Mouse (Mus musculus) adrenal gland, postnatal 36 days (tissue): ENCODE measurements around the gene Ptpn1. TPM values are rescaled to one million over a fixed set of nuclear protein-coding genes. Genes with fewer than 3 reads are reported as not detected.
A peak's percentile ranks its signal among the peaks of the same experiment; 100 is the strongest.

Experiments used
- DNase-seq, 2 experiments: peaks; one replicate each; pipeline ENCODE4 v3.0.0; 2021; ENCODE audit warnings: mixed read lengths in 1 of 2
- total RNA-seq, 2 experiments: library from RNA; stranded (reverse); gene quantifications; 2 replicates each; pipeline ENCODE4 v1.2.3; 2021

The Ptpn1 gene
- total RNA-seq, 2 experiments from 2014 or later, result 57.2 to 65.2 TPM

DNA sequence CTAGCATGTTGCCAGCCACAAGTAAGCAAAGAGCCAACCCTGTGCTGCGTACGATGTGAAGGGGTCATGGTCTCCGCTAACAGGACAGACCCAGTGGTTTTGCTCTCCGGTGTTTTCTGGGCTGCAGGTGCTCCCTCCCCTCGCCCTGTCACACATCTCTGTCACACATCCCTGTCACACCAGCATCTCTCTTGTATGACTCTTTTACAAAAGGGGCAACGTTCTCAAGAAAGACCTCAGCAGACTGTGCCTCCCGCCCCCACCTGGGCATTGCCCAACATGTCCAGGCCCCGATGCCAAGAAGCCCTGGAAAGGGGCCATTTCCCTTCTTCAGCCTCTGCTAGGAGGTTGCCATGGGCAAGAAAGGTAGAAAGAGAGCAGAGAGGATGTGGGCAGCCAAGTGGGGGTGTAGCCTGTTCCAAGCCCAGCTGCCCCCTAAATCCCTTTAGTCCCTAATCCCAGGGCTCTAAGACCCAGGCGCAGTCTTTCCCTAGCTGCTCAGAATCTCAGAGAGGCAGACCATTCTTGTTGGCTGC, 10.8 kb upstream of the Ptpn1 start:
- DNase-seq, result peak in 1 of 2 experiments; percentile 38

DNA sequence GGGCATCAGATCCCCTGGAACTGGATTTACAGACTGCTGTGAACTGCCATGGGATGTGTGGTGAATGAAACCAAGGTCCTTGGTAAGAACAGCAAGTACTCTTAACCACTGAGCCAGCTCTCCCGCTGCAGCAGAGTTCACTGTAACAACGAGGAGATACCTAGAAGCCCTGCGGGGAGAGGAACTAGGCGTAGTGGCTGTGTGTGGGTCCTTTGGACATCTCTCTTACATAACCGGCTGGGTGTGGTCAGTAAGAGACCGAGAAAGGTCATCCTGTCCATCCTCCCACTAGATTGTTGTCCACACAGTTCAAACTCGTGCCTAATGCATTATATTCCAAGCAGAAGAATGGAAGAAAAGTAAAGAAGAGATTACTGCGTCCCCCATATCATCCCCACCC, 10.0 kb upstream of the Ptpn1 start:
- no peak for DNase-seq

DNA sequence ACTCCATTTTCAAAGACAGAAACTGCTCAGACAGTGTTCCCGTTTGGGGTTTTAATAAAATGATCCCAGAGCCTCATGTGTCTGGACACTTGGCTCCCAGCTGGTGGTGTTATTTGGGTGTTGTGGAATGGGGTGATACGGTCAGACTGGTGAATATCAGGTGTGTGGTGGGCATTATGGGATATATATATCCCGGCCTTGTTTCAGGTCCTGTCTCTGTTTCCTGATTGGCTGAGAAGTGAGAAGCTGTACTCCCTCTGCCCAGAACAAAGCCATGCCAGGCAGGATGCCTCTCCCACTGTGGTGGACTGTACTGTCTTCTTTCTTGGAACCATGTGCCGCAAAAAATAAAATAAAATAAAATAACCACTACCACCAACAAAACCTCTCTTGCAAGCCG, 7.8 kb upstream of the Ptpn1 start:
- DNase-seq, result no peak

GRCm38 (mm10) chr2:167924803-167925604, 6.9 kb upstream of the Ptpn1 start:
- DNase-seq, result peak; percentile 85 to 92

DNA sequence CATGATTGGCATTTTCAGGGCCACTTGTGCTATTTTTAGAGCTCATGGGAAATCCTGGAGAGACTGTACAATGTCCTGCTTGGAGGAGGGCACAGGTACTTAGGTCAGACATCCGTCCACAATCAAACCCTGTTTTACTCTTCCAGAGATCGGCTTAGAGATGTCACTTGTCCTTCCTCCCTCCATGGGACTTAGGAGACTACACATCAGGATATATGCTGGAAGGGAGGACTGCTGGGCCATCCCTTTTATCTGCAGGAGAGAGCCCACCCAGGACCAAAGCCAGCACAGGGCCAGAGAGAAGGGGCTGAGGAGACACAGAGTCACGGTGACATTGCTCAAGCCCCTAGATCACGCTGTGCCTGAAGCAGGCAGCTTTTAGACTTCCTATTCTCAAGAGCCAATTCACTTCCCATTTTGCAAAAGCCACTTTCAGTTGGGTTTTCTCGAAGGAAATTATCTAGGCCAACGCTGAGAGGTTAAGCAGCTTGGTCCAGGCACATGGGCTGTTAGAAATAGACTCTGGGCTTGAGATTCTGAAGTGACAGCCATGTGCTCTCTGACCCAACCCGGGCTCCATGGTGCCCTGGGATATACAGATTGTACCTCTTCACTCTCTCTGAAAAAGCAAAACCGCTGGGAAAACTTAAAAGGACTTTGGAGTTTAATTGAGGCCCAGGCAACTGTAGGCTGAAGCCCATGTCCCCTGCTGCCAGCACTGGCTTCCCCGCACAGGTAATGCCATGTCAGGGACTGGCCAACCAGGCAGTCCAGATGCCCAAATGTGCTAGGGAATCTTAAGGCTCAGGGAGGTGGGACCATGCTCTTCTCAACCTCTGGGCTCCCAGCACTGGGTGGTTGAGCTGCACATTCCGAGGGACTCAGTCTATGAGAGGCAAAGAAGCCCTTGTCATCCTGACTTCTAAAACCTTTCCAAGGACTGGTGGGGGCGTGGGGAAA, 5.7 kb upstream of the Ptpn1 start:
- DNase-seq, result no peak

- no peak for DNase-seq
Measured at GRCm38 (mm10) chr2:167928002-167928526, 3.8 kb upstream of the Ptpn1 start.

DNA sequence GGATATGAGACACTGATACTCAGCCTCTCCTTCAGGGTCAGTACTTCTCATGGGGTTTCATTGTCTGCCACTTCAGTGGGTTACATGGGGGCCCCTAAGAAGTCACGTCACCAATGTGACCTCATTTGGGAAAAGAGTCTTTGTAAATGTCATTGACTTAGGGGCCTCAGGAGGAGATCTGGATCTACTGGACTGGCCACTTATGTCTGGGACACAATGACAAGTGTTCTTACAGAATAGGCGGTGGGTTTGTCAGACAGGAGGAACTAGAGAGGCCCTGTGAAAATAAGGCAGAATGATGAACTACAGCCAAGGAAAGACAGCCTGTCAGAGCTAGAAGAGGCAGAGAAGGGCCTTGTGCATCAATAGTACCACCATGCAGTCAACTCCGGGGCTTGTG, 2.9 kb upstream of the Ptpn1 start:
- DNase-seq, result no peak

- no peak for DNase-seq
Measured at GRCm38 (mm10) chr2:167930975-167931374, 882 bp upstream of the Ptpn1 start.

GRCm38 (mm10) chr2:167932727-167933231, 922 bp downstream of the Ptpn1 start:
- no peak for DNase-seq

GRCm38 (mm10) chr2:167933397-167933796, 1.5 kb downstream of the Ptpn1 start:
- DNase-seq, result no peak

DNA sequence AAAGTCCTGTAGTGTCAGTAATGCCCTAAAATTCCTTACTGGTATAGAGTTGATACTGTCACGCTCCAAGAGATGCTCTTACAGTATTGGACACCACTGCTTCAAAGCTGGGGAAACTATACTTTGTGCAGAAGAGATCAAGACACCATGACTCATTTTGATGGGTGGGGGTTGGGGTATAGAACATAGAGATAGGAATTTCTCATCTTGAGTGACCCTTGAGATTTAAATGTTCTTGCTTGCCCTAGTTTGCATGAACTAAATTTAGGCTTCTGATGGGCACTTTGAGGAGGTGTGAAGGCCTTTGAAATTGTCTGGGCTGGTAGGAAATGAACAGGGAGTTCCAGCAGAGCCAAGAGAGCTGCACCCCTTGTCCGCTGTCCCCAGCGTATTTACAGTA, 4.1 kb downstream of the Ptpn1 start:
- no peak for DNase-seq

GRCm38 (mm10) chr2:167938786-167939185, 6.9 kb downstream of the Ptpn1 start:
- DNase-seq, result no peak

DNA sequence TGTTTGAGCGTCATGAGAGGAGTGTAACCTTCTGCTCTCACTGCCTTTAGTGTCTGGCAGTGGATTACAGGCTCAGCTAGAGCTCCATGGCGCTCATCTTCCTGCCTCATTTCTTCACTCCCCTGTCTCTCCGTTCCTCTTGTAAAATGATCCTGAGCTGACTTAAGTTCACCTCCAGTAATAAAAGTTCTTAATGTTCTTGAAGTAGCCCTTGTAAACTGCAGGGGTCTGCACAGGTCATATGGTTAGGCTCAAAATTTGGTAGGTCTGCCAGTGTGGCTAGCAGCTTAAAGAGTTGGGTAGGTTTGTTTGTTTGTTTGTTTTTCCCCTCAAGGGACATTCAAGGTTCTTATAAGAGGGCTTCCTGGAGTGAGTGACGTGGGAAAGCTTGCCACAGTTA, 7.3 kb downstream of the Ptpn1 start:
- no peak for DNase-seq

DNA sequence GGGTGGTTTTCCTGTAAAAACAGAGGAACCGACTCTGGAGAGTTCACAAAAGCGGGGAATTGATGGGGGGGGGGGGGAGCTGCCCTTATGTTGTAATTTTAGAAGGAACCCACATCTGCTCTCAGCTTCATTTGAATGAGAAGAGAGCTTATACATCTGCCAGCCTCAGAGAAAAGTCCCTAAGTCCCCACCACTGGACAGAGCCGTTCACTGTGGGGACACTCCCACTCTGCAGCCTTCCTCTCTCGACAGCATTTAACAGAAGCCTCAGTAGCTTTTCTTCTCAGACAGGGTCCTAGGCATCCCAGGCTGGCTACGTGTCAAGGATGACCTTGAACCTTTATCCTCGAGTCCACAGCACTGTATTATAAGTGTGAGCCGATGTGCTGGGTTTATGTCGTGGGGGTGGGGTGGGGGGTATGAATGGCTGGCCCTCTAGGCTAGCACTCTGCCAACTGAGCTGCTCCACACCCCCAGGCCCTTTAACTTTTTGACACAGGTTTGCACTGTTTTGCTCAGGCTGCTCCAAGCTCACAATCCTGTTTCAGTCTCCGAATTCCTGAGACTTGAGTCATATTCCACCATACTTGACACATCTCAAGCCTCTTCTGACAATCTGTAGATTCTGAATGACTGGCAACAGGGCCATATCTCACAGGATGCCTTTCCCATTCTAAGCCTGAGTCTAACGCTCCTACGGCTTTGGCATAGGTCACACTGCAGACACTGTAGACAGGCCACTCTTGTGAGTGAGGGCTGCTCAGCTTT, 8.0 kb downstream of the Ptpn1 start:
- DNase-seq, result no peak

DNA sequence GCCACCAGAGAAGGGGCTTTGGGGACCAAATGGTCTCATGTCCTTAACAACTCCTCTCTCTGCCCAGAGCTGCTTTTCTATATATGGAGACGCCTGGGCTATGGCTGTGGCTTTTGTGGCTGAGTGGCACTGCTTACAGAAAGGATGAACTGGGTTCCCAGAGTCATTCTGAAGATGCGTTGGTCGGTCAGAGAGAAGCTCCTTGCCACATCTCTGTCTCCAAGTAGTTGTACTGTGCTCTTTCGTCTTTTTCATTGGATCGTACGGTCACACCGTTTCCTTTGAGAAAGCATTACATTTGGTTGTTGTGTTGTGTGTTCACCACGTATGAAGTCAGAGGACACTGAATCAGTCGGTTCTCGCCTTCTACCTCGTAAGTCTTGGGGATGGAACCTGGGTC, 8.8 kb downstream of the Ptpn1 start:
- no peak for DNase-seq

DNA sequence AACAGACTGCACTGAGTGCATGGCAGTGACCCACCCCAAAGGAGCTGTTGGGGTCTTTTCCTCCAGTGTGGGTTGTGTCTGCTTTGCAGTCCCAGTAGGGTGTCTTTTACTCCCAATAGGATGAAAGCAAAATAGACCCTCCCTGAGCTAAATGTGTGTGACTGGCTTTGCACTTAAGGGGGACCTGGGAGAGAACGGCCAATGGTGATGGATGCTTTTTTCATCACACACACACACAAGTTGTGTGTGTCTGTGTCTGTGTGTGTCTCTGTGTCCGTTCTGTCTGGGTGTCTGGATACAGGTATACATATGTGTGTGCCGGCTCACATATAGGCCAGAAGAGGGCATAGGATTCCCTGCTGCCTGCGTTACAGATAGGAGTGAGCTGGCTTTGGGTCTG, 9.5 kb downstream of the Ptpn1 start:
- no peak for DNase-seq

- peak in 1 of 2 experiments; percentile 41 for DNase-seq
Measured at GRCm38 (mm10) chr2:167941745-167942176, 9.9 kb downstream of the Ptpn1 start.

DNA sequence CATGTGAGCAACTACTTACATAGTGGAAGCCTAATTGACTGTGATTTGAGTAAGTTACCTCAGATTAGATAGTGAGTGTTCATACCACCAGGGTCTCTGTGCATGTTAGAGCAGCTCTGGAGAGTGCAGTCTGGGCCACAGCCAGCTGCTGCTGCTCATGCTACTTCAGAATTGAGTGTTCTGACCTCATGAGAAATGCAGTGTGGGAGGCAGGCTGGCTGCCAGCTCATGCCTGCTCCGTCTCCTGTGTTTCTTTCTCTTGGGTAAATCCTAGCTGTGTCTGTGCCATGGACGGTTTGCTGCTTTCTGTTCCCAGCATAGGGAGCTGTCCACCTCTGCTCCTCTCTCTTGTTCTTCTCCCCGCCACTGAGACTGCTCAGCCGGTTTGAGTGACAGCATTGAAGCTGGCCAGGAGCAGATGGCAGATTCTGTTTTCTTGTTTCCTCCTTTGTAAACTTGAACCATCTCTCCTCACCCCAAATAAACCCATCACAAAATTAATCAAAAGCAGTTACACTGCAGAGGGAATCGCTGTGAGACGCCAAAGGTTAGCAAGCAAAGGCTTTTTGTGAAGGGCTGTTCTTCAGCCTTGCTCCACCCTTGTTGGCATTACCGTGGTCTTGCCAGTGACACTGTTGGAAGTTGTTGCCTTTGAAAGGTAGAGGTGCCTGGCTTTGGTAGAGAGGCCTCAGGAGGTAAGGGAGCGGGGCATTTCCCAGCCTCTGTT, 10.5 kb downstream of the Ptpn1 start:
- peak; percentile 81 to 85 for DNase-seq

DNA sequence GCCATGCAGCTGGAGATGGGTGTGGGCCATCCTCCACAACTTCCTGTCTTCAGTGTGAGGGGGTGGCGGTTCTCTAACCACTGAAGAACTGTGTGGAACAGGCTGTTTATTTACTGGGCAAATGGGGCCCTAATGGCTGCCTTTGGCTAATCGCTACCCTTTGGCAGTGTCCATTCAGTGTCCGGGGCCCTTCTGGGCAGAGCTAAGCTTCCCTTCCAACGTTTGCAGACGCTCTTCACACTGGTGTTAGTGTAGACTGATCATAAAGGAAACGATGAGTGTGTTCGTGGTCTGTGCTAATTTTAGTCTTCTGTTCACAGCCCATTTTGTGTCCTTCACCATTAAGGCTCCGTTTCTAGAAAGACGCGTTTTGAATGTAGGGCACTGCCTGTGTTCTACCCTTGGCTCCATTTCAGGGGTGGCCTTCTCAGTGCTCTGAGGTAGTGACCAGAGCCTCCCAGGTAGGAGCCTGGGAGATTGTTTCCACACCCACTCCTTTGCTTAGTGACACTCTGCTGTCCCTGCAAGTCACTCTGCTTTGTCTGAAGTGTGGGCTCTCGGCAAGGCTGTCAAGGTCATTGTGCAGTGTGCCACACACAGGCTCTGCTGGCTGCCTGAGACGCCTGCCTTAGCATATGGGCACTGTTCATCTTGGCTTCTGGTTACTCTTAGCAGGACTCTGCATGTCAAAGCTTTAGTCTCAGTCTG, 11.2 kb downstream of the Ptpn1 start:
- peak in 1 of 2 experiments; percentile 48 for DNase-seq

DNA sequence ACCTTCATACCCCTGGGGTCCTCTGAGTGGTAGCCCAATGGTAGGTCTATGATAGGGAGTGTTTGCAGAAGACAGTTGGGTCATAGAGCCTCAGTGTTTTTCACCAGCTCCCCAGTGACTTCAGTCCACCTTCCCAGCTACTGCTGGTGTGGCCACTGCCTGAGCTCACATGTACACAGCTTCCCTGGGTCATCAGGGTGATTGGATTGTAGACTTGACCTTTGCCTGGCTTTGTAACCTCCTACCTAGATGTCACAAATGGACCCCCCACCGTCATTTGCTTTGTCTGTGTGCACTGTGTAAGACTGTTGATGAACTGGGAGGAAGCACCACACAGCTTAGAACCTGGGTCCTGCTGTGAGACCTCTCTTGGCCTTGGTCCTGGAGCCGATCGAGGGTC, 12.3 kb downstream of the Ptpn1 start:
- no peak for DNase-seq
